Mouse (Mus musculus) Muller cell, postnatal 12 days (primary cell): ENCODE data around the gene Depdc7.

Experiments
- DNase-seq: peaks from one replicate; pipeline ENCODE4 v3.0.0-alpha.2; 2015; ENCODE audit errors: inconsistent ontology term

The Depdc7 gene

DNA sequence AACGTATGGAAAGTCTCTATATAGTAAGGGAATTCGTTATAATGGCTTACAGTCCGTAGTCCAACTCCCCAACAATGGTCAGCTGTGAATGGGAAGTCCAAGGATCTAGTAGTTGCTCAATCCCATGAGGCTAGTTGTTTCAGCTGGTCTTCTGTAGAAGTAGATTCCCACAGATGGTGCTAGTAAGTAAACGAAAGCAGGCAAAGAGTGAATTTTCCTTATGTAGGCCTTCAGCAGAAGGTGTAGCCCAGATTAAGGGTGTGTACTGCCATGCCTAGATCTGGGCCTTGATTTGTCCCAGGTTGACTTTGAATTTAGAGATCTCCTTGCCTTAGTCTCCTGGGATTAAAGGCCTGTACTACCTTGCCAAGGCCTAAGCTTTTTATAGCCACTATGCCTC is 26.4 kb downstream of the Depdc7 start, which contains the start of gene Pin1rt1:
Pin1rt1 (minus strand) TSS at position 101 of the 400 bp plus-strand sequence.
- no peak for DNase-seq

- DNase-seq = no peak
Observed at GRCm38 (mm10) chr2:104714254-104714691, 28.4 kb downstream of the Depdc7 start.

DNA sequence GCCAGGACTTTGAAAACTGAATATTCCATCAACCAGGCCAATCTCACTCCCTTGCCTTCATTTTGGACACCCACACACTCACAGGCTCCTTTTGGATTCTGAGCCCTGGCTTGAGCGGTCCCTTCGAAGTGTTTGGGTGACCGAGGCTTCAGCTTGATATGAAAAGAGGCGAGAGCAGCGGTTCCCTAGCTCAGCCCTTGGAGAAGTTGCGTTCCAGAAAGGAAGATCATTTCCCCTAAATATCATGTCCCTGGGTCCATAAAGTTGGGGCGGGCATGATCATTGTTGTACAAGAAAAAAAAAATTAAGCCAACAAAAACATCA is 30.2 kb downstream of the Depdc7 start:
- DNase-seq = no peak

GRCm38 (mm10) chr2:104711585-104712485 is 30.8 kb downstream of the Depdc7 start, which contains the start of gene Tcp11l1:
Gene Tcp11l1, minus strand, starts transcription at chr2:104712169.
- peak; percentile 72 for DNase-seq

DNA sequence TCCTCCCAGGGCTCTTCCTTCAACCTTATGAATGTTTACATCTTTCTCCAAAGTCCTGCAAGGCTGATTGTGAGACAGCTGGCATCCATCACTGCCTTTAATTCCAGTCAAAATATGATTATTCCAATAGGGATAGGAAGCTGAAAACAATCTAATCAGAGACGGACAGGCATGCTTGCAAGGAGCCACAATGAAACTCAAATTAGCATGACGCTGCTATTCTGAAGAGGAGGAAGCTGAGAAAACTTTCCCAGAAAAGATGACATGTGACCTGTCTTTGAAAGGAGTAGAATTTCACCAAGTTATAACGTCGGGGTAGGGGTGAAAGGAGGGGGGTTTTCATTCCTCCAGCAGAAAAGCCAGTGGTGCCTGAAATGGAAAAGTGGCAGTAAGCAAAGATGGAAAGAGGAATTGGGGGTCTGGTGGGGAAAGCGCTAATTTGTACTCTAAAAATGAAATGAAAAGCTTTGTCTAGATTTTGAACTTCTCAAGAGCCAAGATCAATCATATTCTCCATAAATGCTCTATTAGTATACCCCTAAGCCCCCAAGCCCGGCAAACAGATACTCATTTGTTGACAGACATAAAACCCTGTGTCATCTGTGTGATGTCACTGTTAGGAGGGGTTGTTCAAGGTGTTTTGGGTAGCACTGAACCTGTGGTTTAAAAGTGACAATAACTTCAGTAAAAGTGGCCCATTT is 31.9 kb downstream of the Depdc7 start:
- no peak for DNase-seq

DNA sequence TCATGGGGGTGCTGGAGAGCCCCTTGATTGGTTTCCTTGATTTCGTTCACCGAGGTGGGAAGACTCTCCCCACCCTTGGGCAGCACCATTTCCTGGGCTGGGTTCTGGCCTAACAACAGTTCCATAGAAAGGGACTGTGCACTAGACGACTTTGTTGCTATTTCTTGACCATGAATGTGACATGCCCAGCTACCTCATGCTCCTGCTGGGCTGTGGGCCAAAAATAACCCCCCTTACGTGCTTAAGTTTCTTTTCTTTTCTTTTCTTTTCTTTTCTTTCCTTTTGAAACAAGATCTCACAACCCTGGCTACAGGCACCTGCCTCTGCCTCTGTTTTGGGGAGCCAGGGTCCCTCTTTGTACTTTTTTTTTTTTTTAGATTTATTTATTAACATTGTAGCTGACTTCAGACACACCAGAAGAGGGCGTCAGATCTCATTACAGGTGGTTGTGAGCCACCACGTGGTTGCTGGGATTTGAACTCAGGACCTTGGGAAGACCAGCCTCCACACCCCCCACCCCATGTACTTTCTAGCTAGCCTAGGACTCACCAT is 32.8 kb downstream of the Depdc7 start:
- DNase-seq = no peak

- no peak for DNase-seq
Observed at GRCm38 (mm10) chr2:104704355-104704754, 38.3 kb downstream of the Depdc7 start.

- DNase-seq = no peak
Observed at GRCm38 (mm10) chr2:104703158-104703557, 39.5 kb downstream of the Depdc7 start.

DNA sequence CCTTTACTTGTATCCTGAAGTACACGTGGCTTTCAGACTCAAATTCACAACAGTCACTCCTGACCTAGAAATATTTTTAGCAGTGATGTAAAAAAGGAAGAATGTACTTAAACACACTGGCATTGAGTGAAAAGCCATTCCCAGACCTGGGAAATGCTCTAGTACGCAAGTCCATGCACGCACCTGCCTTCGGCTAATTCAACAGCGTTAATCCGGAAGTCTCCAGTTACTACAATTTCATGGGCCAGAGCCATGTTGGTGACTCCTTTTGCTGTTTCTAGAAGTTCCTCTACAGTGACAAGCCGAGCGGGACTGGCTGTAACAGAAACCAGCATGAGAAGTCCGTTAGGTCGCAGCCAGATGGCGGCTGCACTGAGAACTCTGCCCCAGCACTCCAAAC is 43.0 kb downstream of the Depdc7 start:
- DNase-seq = no peak

GRCm38 (mm10) chr2:104692551-104692950 is 50.1 kb downstream of the Depdc7 start:
- DNase-seq = no peak

DNA sequence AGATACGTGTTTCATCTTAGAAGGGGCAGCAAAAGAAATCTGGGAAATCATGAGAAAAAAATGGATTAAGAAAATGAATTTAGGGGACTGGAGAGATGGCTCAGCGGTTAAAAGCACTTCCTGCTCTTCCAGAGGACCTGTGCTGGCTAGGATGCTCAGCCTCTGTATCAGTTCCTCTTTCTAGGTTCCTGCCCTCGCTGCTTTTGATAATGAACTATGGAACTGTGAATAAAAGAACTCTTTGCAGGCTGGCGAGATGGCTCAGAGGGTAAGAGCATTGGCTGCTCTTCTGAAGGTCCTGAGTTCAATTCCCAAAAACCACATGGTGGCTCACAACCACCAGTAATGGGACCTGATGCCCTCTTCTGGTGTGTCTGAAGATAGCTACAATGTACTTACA is 52.0 kb downstream of the Depdc7 start:
- no peak for DNase-seq

- no peak for DNase-seq
Observed at GRCm38 (mm10) chr2:104688724-104689123, 54.0 kb downstream of the Depdc7 start.

GRCm38 (mm10) chr2:104688321-104688720 is 54.4 kb downstream of the Depdc7 start:
- DNase-seq = no peak

DNA sequence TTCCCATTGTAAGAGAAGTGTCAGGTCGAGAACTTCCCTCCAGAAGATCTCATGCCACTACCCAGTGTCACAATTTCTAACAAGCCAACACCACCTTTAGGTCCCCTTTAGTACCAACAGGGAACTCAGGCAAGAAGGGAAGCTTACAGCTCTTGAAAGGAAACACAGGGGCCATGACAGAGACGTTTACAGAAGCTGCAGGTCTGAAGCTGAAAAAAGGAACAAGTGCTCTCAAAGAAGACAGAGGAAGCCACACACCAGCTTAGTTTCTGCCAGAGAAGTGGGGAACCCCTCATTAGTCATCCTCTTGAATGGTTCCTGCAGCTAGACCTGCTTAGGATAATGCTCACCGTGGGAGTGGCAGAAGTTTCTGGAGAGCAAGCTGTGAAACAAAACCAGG is 55.4 kb downstream of the Depdc7 start:
- no peak for DNase-seq

DNA sequence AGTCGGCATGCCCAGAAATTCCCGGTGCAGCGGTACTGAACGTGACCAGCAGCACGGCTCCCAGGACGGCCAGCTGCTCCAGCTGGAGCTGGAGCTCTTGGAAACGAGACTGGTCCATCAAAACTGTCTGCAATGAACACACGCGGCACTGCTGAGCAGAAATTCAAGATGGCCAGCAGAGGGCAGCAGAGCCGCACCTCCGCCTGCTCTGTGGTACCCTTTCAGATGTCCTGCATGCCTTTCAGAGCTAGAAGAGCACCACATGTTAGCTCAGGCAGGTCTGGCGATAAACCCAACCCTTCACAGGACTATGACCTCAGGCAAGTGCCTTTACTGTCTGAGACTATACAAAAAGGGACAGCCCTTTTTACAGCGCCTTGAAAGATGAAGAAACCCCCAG is 57.3 kb downstream of the Depdc7 start:
- DNase-seq = peak; percentile 68

- no peak for DNase-seq
Observed at GRCm38 (mm10) chr2:104684771-104685170, 57.9 kb downstream of the Depdc7 start.

DNA sequence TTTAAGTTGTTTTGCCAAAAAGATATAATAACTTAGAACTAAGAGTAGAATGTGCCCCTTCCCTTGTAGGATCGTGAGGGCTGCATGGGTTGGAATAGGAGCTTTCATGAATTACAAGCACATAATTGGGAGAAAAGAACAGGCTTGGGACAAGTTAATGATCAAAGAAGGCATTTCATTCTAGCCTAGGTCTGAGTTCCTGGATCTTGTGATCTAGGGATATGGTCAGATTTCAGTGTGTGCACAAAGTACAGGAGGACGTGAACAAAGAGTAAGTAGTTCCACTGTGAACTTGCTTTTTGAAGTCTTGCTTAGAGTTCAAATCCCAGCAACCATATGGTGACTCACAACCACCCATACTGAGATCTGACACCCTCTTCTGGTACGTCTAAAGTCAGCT is 65.4 kb downstream of the Depdc7 start:
- DNase-seq = no peak
